Mouse (Mus musculus): Measurements from ENCODE around the gene Olfm1.

Olfm1 gene

DNA sequence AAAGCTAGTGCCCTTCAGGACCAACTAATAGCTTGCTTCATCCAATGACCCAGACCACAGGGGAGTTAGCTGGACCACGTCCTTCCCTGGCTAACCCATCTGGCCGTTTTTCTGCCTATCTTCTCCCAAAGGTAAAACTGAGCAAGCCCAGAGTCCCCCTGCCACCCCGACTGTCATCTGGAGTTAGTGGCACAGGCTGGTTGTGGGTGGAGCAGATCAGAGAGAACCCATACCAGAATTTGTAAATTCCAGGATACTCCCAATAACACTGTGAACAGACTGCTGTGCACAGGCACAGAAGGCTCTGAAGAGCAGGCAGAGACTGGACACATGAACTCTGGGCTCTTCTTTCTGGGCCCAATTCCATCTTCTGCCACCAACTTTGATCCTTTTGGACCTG lies 82.6 kb downstream of the Olfm1 start:
- in situ Hi-C loops (cut with MboI; ENCODE audit: unreplicated experiment in 2 of 2): no loop called here

DNA sequence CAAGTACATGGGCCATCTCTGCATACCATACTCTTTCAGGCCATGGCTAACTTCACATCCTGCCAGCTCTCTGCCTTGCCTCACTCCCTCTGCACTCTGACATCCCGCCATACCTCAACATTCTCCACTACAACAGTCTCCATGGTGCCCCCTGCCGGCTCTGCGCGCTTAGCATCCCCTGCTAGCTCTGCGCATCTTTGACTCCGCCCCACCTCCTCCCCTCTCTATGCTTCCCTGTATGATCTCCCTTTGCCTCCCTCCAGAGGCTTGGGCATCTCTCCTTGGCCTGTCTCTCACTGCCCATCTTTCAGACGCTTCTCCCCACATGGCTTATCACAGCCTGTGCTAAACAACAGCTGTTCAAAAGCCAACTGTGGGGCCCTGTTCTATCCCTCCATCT lies 85.4 kb downstream of the Olfm1 start:
- in situ Hi-C loops (cut with MboI; ENCODE audit: unreplicated experiment in 2 of 2): no loop called here

DNA sequence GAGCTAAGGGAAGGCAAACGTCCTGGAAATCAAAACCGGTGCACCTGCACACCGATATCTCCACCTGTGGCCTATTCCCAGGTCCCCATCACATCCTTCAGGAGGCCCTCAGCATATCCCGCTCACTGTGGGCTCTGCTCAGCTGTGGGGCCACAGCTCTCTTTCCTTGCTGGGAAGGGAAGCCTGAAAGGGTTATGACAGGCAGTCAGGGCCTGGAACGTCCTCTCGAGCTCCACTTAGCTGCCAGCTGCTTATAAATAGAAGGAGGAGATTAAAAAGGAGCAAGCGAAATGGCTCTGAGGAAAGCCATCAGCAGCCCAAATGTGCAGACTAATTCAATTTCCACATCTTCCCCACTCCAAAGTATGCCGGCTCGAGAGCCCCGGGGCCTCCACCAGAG lies 86.1 kb downstream of the Olfm1 start:
- in situ Hi-C loops (cut with MboI; ENCODE audit: unreplicated experiment in 2 of 2): no loop called here

All from v-Abl transformed pro-B cells (cell line).